In genomic region chr4:45407001-45407702, GRCm38 (mm10) we compare ENCODE assay signal across 8 mouse cellular contexts. TPM values are rescaled to one million over a fixed set of nuclear protein-coding genes. Genes with fewer than 3 reads are reported as not detected.
DNase-seq lines count a peak whose midpoint lies in the region; ATAC-seq and TF ChIP-seq lines count a peak whose summit lies in the region.

No protein-coding gene starts in this region.

- peak overlapping the region; percentile 82 for H3K4me2 ChIP-seq in embryonic facial prominence, embryonic 14.5 days (ENCODE audit: low read depth, low read length)
- peak overlapping the region; percentile 73 for H3K4me2 ChIP-seq in limb, embryonic 11.5 days (ENCODE audit: low read depth, severe bottlenecking)
- H3K4me2 ChIP-seq in neural tube, embryonic 14.5 days (ENCODE audit: low read depth, low read length): peak overlapping the region; percentile 97

- H3K4me1 ChIP-seq in embryonic facial prominence, embryonic 14.5 days (ENCODE audit: control insufficient read depth, insufficient read depth, low read length): peaks cover 15% of the 10 kb centered on the region
- H3K4me1 ChIP-seq in limb, embryonic 11.5 days (ENCODE audit: control insufficient read depth, insufficient read depth, low read length): peaks cover 15% of the 10 kb centered on the region
- H3K4me1 ChIP-seq in neural tube, embryonic 14.5 days (ENCODE audit: control insufficient read depth, insufficient read depth, low read length): peaks cover 20% of the 10 kb centered on the region

- peak overlapping the region; percentile 96 for H3K9ac ChIP-seq in embryonic facial prominence, embryonic 14.5 days (ENCODE audit: low read depth, low read length)
- H3K9ac ChIP-seq in limb, embryonic 11.5 days (ENCODE audit: low read length): peak overlapping the region; percentile 97; the same call in 1 of the 2 replicates
- peak overlapping the region; percentile 86 for H3K9ac ChIP-seq in neural tube, embryonic 14.5 days (replicated peaks; ENCODE audit: low read depth, low read length)

- H3K27me3 ChIP-seq in embryonic facial prominence, embryonic 14.5 days (replicated peaks; ENCODE audit: control insufficient read depth, insufficient read depth, low read length): no peaks in the 10 kb centered on the region
- no peaks in the 10 kb centered on the region for H3K27me3 ChIP-seq in limb, embryonic 11.5 days (ENCODE audit: control insufficient read depth, insufficient read depth, low read length)
- H3K27me3 ChIP-seq in neural tube, embryonic 14.5 days (ENCODE audit: control insufficient read depth, insufficient read depth, low read length): no peaks in the 10 kb centered on the region

- no peak for DNase-seq in left cerebral cortex, adult 2 months (ENCODE audit: extremely low spot score in 1 of 2, low spot score in 2 of 2)
- no peak for DNase-seq in left cerebral cortex, postnatal 4 days
- no peak for DNase-seq in embryonic facial prominence, embryonic 14.5 days (ENCODE audit: low spot score)
- no peak for DNase-seq in limb, embryonic 11.5 days (ENCODE audit: low spot score)
- no peak for DNase-seq in adrenal gland, postnatal 10 days
- DNase-seq in ovary, adult 18-20 months (ENCODE audit: low spot score): no peak
- no peak for DNase-seq in urinary bladder, postnatal 25 days (ENCODE audit: low spot score)

- no peak overlapping the region for H3K27ac ChIP-seq in left cerebral cortex, adult 2 months
- H3K27ac ChIP-seq in embryonic facial prominence, embryonic 14.5 days (replicated peaks; ENCODE audit: low read depth, low read length): no peak overlapping the region
- no peak overlapping the region for H3K27ac ChIP-seq in limb, embryonic 11.5 days (replicated peaks; ENCODE audit: low read depth, low read length)
- no peak overlapping the region for H3K27ac ChIP-seq in neural tube, embryonic 14.5 days (ENCODE audit: low read depth, low read length)

- no peak for TF ChIP-seq CTCF in left cerebral cortex, adult 2 months (IDR thresholded peaks at IDR 0.05)

- peaks cover 24% of the 10 kb centered on the region for H3K36me3 ChIP-seq in embryonic facial prominence, embryonic 14.5 days (ENCODE audit: control insufficient read depth, insufficient read depth, low read length)
- peaks cover 18% of the 10 kb centered on the region for H3K36me3 ChIP-seq in limb, embryonic 11.5 days (ENCODE audit: control insufficient read depth, insufficient read depth, low read length)
- peaks cover 13% of the 10 kb centered on the region for H3K36me3 ChIP-seq in neural tube, embryonic 14.5 days (ENCODE audit: control insufficient read depth, insufficient read depth, low read length)

- peak overlapping the region; percentile 98 for H3K4me3 ChIP-seq in left cerebral cortex, adult 2 months
- H3K4me3 ChIP-seq in embryonic facial prominence, embryonic 14.5 days (ENCODE audit: low read depth, low read length): peak overlapping the region; percentile 97
- peak overlapping the region; percentile 99 for H3K4me3 ChIP-seq in limb, embryonic 11.5 days (ENCODE audit: low read depth, low read length)
- H3K4me3 ChIP-seq in neural tube, embryonic 14.5 days (ENCODE audit: low read depth, low read length): peak overlapping the region; percentile 70

- ATAC-seq in embryonic facial prominence, embryonic 14.5 days (ENCODE audit: low read depth): no peak
- ATAC-seq in limb, embryonic 11.5 days (ENCODE audit: insufficient number of reproducible peaks, low FRiP score, low TSS enrichment, low read depth): no peak
- ATAC-seq in neural tube, embryonic 14.5 days (ENCODE audit: low read depth): no peak

- intact Hi-C loops in left cerebral cortex, adult 2 months (cut with DNase I): loop anchor here (5.0 kb wide), 2 partner anchors 65 to 390 kb away; partner anchors contain the start of genes Dcaf10, Exosc3 and Polr1e
- intact Hi-C loops in left cerebral cortex, postnatal 4 days (cut with DNase I): no loop called here

- no peaks in the 10 kb centered on the region for H3K9me3 ChIP-seq in embryonic facial prominence, embryonic 14.5 days (ENCODE audit: control insufficient read depth, low read length)
- H3K9me3 ChIP-seq in limb, embryonic 11.5 days (ENCODE audit: control insufficient read depth, low read length): no peaks in the 10 kb centered on the region
- no peaks in the 10 kb centered on the region for H3K9me3 ChIP-seq in neural tube, embryonic 14.5 days (ENCODE audit: control insufficient read depth, low read length)

- WGBS in embryonic facial prominence, embryonic 14.5 days: 54% methylated on average over 5 of the region's 5 CpGs
- 69% methylated on average over 5 of the region's 5 CpGs for WGBS in limb, embryonic 11.5 days
- WGBS in neural tube, embryonic 14.5 days: 49% methylated on average over 5 of the region's 5 CpGs

RNA-seq across cellular contexts. Expression of gene Slc25a51, which starts 1.4 kb away (rescaled TPM):
- 100 to 1,000 TPM; 115 to 122 TPM for total RNA-seq in left cerebral cortex, adult 2 months (2021)
- total RNA-seq in left cerebral cortex, postnatal 4 days (2021): 100 to 1,000 TPM; 113 to 116 TPM
- 47.8 and 54.9 TPM in 2 replicates for polyA plus RNA-seq in embryonic facial prominence, embryonic 14.5 days (2014; fragmentation: Nextera tagmentation; extraction: Ambion mirVana)
- polyA plus RNA-seq in limb, embryonic 11.5 days (2014; fragmentation: Nextera tagmentation; extraction: Ambion mirVana): 72.8 and 73.3 TPM in 2 replicates
- 72.3 and 74.9 TPM in 2 replicates for polyA plus RNA-seq in neural tube, embryonic 14.5 days (2014; fragmentation: Nextera tagmentation; extraction: Ambion mirVana)
- 100 to 1,000 TPM; 360 to 448 TPM for total RNA-seq in adrenal gland, postnatal 10 days (2021)
